Mouse (Mus musculus): ENCODE data around the gene Bpifb3. TPM values are rescaled to one million over a fixed set of nuclear protein-coding genes. Genes with fewer than 3 reads are reported as not detected.

Gene Bpifb3
- total RNA-seq, 2 experiments from 2014 or later: not detected

Other genes with a start within 250 kb of the Bpifb3 start
- gene Dnmt3c, start 221.6 kb upstream of the Bpifb3 start, total RNA-seq (2021): not detected
- 10 to 100 TPM; 57.8 to 60.0 TPM for gene Mapre1, start 177.0 kb upstream of the Bpifb3 start, total RNA-seq (2021)
- not detected for gene Efcab8, start 138.3 kb upstream of the Bpifb3 start, total RNA-seq (2021)
- not detected for gene Sun5, start 47.1 kb upstream of the Bpifb3 start, total RNA-seq (2021)
- not detected for gene Bpifb2, start 43.2 kb upstream of the Bpifb3 start, total RNA-seq (2021)
- gene Bpifb6, start 17.8 kb upstream of the Bpifb3 start, total RNA-seq (2021): not detected
- not detected for gene Bpifb4, start 20.0 kb downstream of the Bpifb3 start, total RNA-seq (2021)
- gene Bpifa6, start 56.7 kb downstream of the Bpifb3 start, total RNA-seq (2021): not detected
- not detected for gene Bpifa2, start 90.0 kb downstream of the Bpifb3 start, total RNA-seq (2021)
- not detected for gene Bpifa3, start 212.1 kb downstream of the Bpifb3 start, total RNA-seq (2021)
- not detected for gene Bpifa1, start 224.7 kb downstream of the Bpifb3 start, total RNA-seq (2021)
- not detected for gene Bpifa5, start 244.4 kb downstream of the Bpifb3 start, total RNA-seq (2021)

Data from heart, postnatal 25 days (tissue).